Mouse (Mus musculus) hindbrain, embryonic 12.5 days (tissue): Measurements from ENCODE around the gene Mitf. TPM values are rescaled to one million over a fixed set of nuclear protein-coding genes. Genes with fewer than 3 reads are reported as not detected.
A peak's percentile ranks its signal among the peaks of the same experiment; 100 is the strongest.

ENCODE experiments used
- ATAC-seq: fragments of 200-750 bp; cut with Nextera tagmentation; 2 replicates; pipeline ENCODE4 v1.8.0; 2017; ENCODE audit warnings: moderate TSS enrichment; ENCODE audit not compliant: low FRiP score
- H3K27ac ChIP-seq: fragments of 300-500 bp; sonication (generic); 2 replicates; pipeline ENCODE4 v1.5.1; 2016; ENCODE audit warnings: mild to moderate bottlenecking
- H3K27me3 ChIP-seq: fragments of 300-500 bp; sonication (generic); 2 replicates; pipeline ENCODE4 v1.6.1; 2016; ENCODE audit warnings: mild to moderate bottlenecking
- H3K36me3 ChIP-seq: fragments of 300-500 bp; sonication (generic); 2 replicates; pipeline ENCODE4 v1.6.1; 2016; ENCODE audit warnings: mild to moderate bottlenecking
- H3K4me1 ChIP-seq: fragments of 300-500 bp; sonication (generic); 2 replicates; pipeline ENCODE4 v1.6.1; 2016
- H3K4me2 ChIP-seq: fragments of 300-500 bp; sonication (generic); replicated peaks from 2 replicates; pipeline ENCODE4 v1.6.1; 2016; ENCODE audit warnings: mild to moderate bottlenecking
- H3K4me3 ChIP-seq: fragments of 300-500 bp; sonication (generic); 2 replicates; pipeline ENCODE4 v1.5.1; 2016; ENCODE audit warnings: mild to moderate bottlenecking
- H3K9ac ChIP-seq: fragments of 300-500 bp; sonication (generic); 2 replicates; pipeline ENCODE4 v1.6.1; 2016; ENCODE audit warnings: mild to moderate bottlenecking, moderate library complexity
- H3K9me3 ChIP-seq: fragments of 300-500 bp; sonication (generic); replicated peaks from 2 replicates; pipeline ENCODE4 v1.6.1; 2016; ENCODE audit warnings: mild to moderate bottlenecking
- WGBS: fragments of 180-500 bp; shearing (Covaris S2); methylation state at CpG from one replicate; pipeline ENCODE4 v1.1.7; 2016; 5-methylcytosine and 5-hydroxymethylcytosine counted together
- polyA plus RNA-seq: library from polyadenylated mRNA; unstranded; fragments of >200 nt; fragmentation: Nextera tagmentation; extraction: Ambion mirVana; gene quantifications from 2 replicates; pipeline ENCODE4 v1.2.1, GENCODE M21; 2016

Mitf gene
- polyA plus RNA-seq, 1 experiment from 2014 or later, result 2.0 TPM

DNA sequence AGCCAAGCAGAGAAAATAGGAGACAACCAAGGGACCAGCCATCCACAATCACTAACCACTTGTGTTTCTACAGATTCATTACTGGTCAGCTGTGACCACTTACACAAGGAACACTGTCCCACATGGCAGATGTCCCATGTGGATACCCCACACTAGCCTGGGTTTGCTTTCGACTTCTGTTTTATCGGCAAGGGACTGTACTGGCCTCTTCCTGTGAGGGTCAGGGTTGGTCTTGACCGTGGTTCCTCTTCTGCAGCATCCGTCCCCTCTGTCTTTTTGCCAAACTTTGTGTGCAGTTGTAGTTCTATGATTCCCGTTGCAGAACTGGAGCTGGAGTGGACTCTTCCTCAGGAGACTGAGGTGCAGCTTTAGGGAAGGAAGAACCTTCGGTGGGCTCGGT, 59.7 kb downstream of the Mitf start:
- no peak overlapping the region for H3K4me3 ChIP-seq
- H3K27ac ChIP-seq, result no peak overlapping the region
- ATAC-seq, result no peak
- H3K27me3 ChIP-seq, result no peaks in the 10 kb centered on the region
- no peak overlapping the region for H3K9ac ChIP-seq
- no peaks in the 10 kb centered on the region for H3K4me1 ChIP-seq
- H3K9me3 ChIP-seq, result no peaks in the 10 kb centered on the region
- 90% methylated on average over 7 of the region's 7 CpGs for WGBS
- H3K4me2 ChIP-seq, result no peak overlapping the region
- H3K36me3 ChIP-seq, result no peaks in the 10 kb centered on the region

DNA sequence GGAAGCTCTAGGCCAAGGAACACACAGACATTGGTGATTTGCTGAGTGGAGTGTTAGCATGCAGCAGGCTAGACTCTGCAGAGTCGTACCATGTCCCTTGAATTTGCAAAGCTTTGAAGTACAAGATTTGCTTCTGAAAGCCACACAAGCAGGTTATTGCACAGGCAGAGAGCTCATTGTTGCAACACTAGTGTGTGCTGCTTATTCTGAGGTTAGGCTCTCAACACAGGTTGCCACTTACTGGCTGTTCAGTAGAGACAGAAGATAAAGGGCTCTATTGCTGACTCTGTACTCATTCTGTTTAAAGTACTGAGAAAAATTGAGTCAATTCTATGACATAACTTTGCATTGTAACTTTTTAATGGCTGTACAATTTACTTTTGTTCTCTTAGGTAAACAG, 61.2 kb downstream of the Mitf start:
- Histone ChIP-seq H3K4me2 (no peak overlapping the region), H3K36me3 (no peaks in the 10 kb centered on the region), H3K4me3 (no peak overlapping the region), H3K4me1 (no peaks in the 10 kb centered on the region), H3K27me3 (no peaks in the 10 kb centered on the region), H3K27ac (no peak overlapping the region), H3K9me3 (no peaks in the 10 kb centered on the region), H3K9ac (no peak overlapping the region)
- WGBS, result 89% methylated on average over 1 of the region's 1 CpGs
- no peak for ATAC-seq

DNA sequence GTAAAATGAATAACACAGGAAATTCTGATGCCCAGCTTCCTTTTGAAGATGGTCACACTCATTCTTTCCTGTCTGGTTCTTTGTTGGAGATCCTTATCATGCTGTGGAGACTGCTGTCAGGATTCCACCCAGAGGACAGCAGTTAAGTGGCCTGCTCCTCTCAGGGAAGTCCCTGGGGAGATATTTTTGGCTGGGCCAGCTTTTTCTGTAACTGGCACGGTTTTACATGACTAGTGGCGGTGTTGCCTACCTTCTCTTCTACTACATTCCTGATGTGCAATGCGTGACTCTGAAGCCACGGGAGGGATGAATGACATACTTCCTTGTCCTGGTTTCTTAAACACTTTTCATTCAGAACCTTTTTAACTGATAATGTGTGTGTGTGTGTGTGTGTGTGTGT, 63.1 kb downstream of the Mitf start:
- Histone ChIP-seq H3K4me2 (no peak overlapping the region), H3K36me3 (no peaks in the 10 kb centered on the region), H3K4me3 (no peak overlapping the region), H3K9ac (no peak overlapping the region), H3K4me1 (no peaks in the 10 kb centered on the region), H3K27me3 (no peaks in the 10 kb centered on the region), H3K27ac (no peak overlapping the region), H3K9me3 (no peaks in the 10 kb centered on the region)
- WGBS, result 73% methylated on average over 4 of the region's 4 CpGs
- no peak for ATAC-seq

GRCm38 (mm10) chr6:97871296-97872030, 64.6 kb downstream of the Mitf start:
- no peak for ATAC-seq
- no peaks in the 10 kb centered on the region for H3K4me1 ChIP-seq

DNA sequence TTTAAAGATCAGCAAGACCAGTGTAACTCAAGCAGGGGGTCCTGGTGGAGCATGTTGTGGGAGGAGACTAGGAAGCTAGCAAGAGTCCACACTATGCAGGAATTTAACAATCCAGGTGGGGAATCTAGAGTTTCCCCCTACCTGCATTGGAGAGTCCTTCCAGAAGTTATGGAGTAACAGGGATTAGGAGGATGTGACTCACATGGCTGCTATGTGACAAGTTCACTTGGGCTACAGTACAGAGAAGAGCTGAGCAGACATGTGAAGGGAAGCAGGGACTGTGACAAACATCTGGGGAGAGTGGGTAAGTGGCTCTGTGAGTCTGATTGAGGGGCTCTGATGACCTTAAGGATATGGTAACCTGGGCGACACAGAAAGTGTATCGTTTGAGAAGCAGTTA, 66.2 kb downstream of the Mitf start:
- Histone ChIP-seq H3K9ac (no peak overlapping the region), H3K36me3 (no peaks in the 10 kb centered on the region), H3K4me3 (no peak overlapping the region), H3K4me2 (no peak overlapping the region), H3K27me3 (no peaks in the 10 kb centered on the region), H3K27ac (no peak overlapping the region), H3K4me1 (no peaks in the 10 kb centered on the region), H3K9me3 (no peaks in the 10 kb centered on the region)
- WGBS, result 86% methylated on average over 2 of the region's 2 CpGs
- ATAC-seq, result no peak

More at GRCm38 (mm10) chr6:97871296-97872030, 64.6 kb downstream of the Mitf start:
- Histone ChIP-seq H3K9ac (no peak overlapping the region), H3K27ac (no peak overlapping the region), H3K4me3 (no peak overlapping the region), H3K4me2 (no peak overlapping the region), H3K36me3 (no peaks in the 10 kb centered on the region), H3K9me3 (no peaks in the 10 kb centered on the region), H3K27me3 (no peaks in the 10 kb centered on the region)
- WGBS, result 87% methylated on average over 4 of the region's 4 CpGs

- Histone ChIP-seq H3K4me2 (no peak overlapping the region), H3K9ac (no peak overlapping the region), H3K27ac (no peak overlapping the region), H3K36me3 (no peaks in the 10 kb centered on the region), H3K9me3 (no peaks in the 10 kb centered on the region), H3K4me1 (0 out of 2 replicates have a peak, but pooled peaks cover 2% of the 10 kb centered on the region), H3K27me3 (no peaks in the 10 kb centered on the region), H3K4me3 (no peak overlapping the region)
- ATAC-seq, result no peak
- 69% methylated on average over 2 of the region's 2 CpGs for WGBS
Observed at GRCm38 (mm10) chr6:97876990-97877389, 70.1 kb downstream of the Mitf start.

- Histone ChIP-seq H3K4me1 (0 out of 2 replicates have a peak, but pooled peaks cover 4% of the 10 kb centered on the region), H3K4me3 (no peak overlapping the region), H3K27me3 (no peaks in the 10 kb centered on the region), H3K9ac (no peak overlapping the region), H3K27ac (no peak overlapping the region), H3K4me2 (no peak overlapping the region), H3K9me3 (no peaks in the 10 kb centered on the region), H3K36me3 (no peaks in the 10 kb centered on the region)
- 65% methylated on average over 6 of the region's 6 CpGs for WGBS
- no peak for ATAC-seq
Observed at GRCm38 (mm10) chr6:97877492-97877891, 70.6 kb downstream of the Mitf start.

DNA sequence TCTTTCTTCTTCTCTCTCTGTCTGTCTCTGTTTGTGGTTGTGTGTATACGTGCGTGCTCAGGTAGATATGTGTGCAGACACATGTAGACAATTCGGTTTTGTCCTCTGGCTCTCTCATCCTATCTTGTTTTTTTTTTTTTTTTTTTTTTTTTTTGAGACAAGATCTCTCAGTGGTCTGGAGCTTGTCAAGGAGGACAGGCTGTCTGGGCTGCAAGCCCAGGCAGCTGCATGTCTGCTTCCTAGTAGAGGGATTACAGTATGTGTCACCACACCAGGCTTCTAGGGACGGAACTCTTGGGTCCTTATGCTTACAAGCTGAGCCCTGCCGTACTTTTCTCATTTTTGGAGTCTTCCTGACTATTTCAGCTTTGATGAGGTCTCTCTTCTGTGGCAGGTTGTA, 73.5 kb downstream of the Mitf start:
- H3K36me3 ChIP-seq, result no peaks in the 10 kb centered on the region
- 85% methylated on average over 5 of the region's 5 CpGs for WGBS
- H3K4me2 ChIP-seq, result no peak overlapping the region
- H3K4me3 ChIP-seq, result no peak overlapping the region
- no peak overlapping the region for H3K27ac ChIP-seq
- 0 out of 2 replicates have a peak, but pooled peaks cover 9% of the 10 kb centered on the region for H3K4me1 ChIP-seq
- H3K9me3 ChIP-seq, result no peaks in the 10 kb centered on the region
- H3K9ac ChIP-seq, result no peak overlapping the region
- no peak for ATAC-seq
- H3K27me3 ChIP-seq, result no peaks in the 10 kb centered on the region

DNA sequence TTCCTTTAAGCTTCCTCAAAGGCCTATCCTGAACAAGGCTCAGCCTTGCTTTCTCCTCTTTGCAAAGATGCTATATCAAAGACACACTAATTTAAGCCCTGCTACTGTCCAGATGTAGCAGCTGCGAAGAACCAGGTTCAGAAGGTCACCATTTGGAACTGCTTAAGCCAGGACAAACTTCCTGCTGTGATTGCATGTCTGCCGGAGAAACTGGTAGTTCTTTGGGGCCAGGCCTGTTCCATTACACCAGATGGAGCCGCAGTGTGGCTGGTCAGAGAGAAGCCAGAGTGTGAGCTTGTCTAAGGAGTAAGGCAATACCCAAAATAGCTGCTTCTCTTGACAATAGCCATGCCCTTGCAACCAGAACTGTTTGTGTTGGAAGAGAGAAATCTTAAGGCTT, 75.1 kb downstream of the Mitf start:
- Histone ChIP-seq H3K27me3 (no peaks in the 10 kb centered on the region), H3K27ac (no peak overlapping the region), H3K9me3 (no peaks in the 10 kb centered on the region), H3K36me3 (no peaks in the 10 kb centered on the region), H3K4me2 (no peak overlapping the region), H3K9ac (no peak overlapping the region), H3K4me1 (0 out of 2 replicates have a peak, but pooled peaks cover 9% of the 10 kb centered on the region), H3K4me3 (no peak overlapping the region)
- 52% methylated on average over 3 of the region's 3 CpGs for WGBS
- ATAC-seq, result no peak

DNA sequence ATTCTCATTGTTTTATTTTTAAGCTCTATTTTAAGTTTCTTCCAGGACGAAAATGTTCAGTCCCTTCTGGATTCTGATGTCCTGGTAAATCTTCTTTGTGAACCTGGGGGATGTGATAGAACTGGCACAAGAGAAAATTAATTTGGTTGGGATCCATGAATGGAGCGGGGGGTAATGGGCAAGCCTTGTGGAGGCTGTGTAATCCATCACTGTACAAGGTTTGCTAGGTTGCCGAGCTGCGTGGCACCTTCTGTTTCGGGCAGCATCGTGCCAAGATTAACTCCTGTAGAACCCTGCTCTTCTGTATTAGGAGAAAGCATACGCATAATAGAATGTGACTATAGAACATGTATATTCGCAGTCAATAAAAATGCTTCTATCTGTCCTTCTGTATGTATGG, 76.1 kb downstream of the Mitf start:
- Histone ChIP-seq H3K27ac (no peak overlapping the region), H3K4me1 (0 out of 2 replicates have a peak, but pooled peaks cover 9% of the 10 kb centered on the region), H3K9me3 (no peaks in the 10 kb centered on the region), H3K4me2 (no peak overlapping the region), H3K9ac (no peak overlapping the region), H3K27me3 (no peaks in the 10 kb centered on the region), H3K36me3 (no peaks in the 10 kb centered on the region), H3K4me3 (no peak overlapping the region)
- ATAC-seq, result no peak
- WGBS, result 73% methylated on average over 8 of the region's 8 CpGs

GRCm38 (mm10) chr6:97883496-97883895, 76.6 kb downstream of the Mitf start:
- Histone ChIP-seq H3K4me3 (no peak overlapping the region), H3K4me1 (0 out of 2 replicates have a peak, but pooled peaks cover 9% of the 10 kb centered on the region), H3K9me3 (no peaks in the 10 kb centered on the region), H3K27ac (no peak overlapping the region), H3K4me2 (no peak overlapping the region), H3K36me3 (no peaks in the 10 kb centered on the region), H3K27me3 (no peaks in the 10 kb centered on the region), H3K9ac (no peak overlapping the region)
- peak; percentile 22; the same call in 1 of the 2 replicates for ATAC-seq
- 34% methylated on average over 2 of the region's 2 CpGs for WGBS

DNA sequence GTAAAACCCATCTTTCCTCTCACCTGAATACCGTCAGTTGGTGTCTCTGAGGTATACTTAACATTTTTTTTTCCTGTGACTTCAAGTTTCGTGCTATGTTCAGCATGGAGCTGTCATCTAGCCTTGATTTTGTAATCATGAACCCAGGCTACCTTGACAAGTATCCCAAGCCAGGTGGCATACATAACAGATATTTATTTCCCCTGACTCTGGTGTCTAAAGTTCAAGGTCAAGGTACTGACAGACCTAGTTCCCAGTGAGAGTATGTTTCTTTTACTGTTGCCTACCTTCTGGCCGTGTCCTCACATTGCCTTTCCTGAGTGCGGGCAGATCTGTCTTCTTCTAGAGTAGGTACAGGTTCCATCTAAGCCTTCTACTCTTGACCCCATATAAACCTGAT, 78.1 kb downstream of the Mitf start:
- Histone ChIP-seq H3K9me3 (no peaks in the 10 kb centered on the region), H3K36me3 (no peaks in the 10 kb centered on the region), H3K4me3 (no peak overlapping the region), H3K4me1 (0 out of 2 replicates have a peak, but pooled peaks cover 9% of the 10 kb centered on the region), H3K27ac (no peak overlapping the region), H3K9ac (no peak overlapping the region), H3K4me2 (no peak overlapping the region), H3K27me3 (no peaks in the 10 kb centered on the region)
- WGBS, result 86% methylated on average over 4 of the region's 4 CpGs
- no peak for ATAC-seq

GRCm38 (mm10) chr6:97885606-97886005, 78.8 kb downstream of the Mitf start:
- whole genome bisulfite sequencing, result 65% methylated on average over 3 of the region's 3 CpGs
- H3K36me3 ChIP-seq, result no peaks in the 10 kb centered on the region
- no peak overlapping the region for H3K9ac ChIP-seq
- H3K4me2 ChIP-seq, result no peak overlapping the region
- no peak overlapping the region for H3K4me3 ChIP-seq
- H3K9me3 ChIP-seq, result no peaks in the 10 kb centered on the region
- H3K27me3 ChIP-seq, result no peaks in the 10 kb centered on the region
- H3K27ac ChIP-seq, result no peak overlapping the region
- 0 out of 2 replicates have a peak, but pooled peaks cover 9% of the 10 kb centered on the region for H3K4me1 ChIP-seq
- no peak for ATAC-seq
